Mouse (Mus musculus) heart, embryonic 10.5 days (tissue): ENCODE data around the gene Adgrg6. TPM values are rescaled to one million over a fixed set of nuclear protein-coding genes. Genes with fewer than 3 reads are reported as not detected.

Source experiments
- polyA plus RNA-seq: library from polyadenylated mRNA; unstranded; fragments of >200 nt; fragmentation: Nextera tagmentation; extraction: Ambion mirVana; gene quantifications from 2 replicates; pipeline ENCODE4 v1.2.1, GENCODE M21; 2016

Adgrg6 gene
- polyA plus RNA-seq, 1 experiment from 2014 or later = 11.1 TPM

Other genes with a start within 250 kb of the Adgrg6 start
- 99.6 and 105 TPM in 2 replicates for gene Vta1, start 159.9 kb upstream of the Adgrg6 start, polyA plus RNA-seq
- 0.31 and 0.33 TPM in 2 replicates for gene Nmbr, start 159.9 kb upstream of the Adgrg6 start, polyA plus RNA-seq
- not detected in 2 replicates for gene Gje1, start 172.6 kb upstream of the Adgrg6 start, polyA plus RNA-seq